Mouse (Mus musculus): Measurements from ENCODE around the gene Klrd1. TPM values are rescaled to one million over a fixed set of nuclear protein-coding genes. Genes with fewer than 3 reads are reported as not detected.
A peak's percentile ranks its signal among the peaks of the same experiment; 100 is the strongest.
"Not testable (repeated sequence)": the region's sequence is repeated elsewhere in the genome, so short reads cannot be mapped to it uniquely, and the experiment has no call there.

The Klrd1 gene
- polyA plus RNA-seq, 1 experiment from 2014 or later: 0.53 TPM

DNA sequence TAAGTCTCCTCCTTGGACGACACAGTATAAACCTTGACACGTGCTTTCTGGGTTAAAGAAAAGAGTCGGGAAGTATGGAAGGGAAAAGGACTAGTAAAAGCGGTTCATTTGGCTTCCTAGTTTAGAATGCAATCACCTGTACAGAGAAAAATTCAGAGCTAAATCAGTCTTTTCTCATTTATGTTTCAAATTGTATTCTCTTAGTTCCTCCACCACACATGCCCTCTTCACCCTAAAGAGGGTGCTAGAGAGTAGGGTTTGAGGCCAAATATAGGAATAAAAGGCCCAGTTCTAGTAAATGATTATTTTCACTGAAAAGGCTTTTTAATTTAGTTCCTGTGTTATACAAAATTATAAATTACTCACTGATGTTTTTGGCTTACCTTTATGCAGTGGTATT, 10.3 kb upstream of the Klrd1 start:
- DNase-seq (ENCODE audit: low spot score): no peak
- 59% methylated on average over 4 of the region's 4 CpGs for WGBS
- Histone ChIP-seq H3K9me3 (ENCODE audit: control insufficient read depth, low read length) (no peaks in the 10 kb centered on the region), H3K4me1 (replicated peaks; ENCODE audit: control insufficient read depth, insufficient read depth) (no peaks in the 10 kb centered on the region), H3K4me2 (replicated peaks; ENCODE audit: low read depth) (no peak overlapping the region), H3K4me3 (ENCODE audit: low read depth, low read length) (no peak overlapping the region), H3K9ac (ENCODE audit: low read length) (no peak overlapping the region), H3K27ac (replicated peaks) (no peak overlapping the region), H3K27me3 (ENCODE audit: control insufficient read depth, insufficient read depth, low read length) (no peaks in the 10 kb centered on the region), H3K36me3 (ENCODE audit: control insufficient read depth, insufficient read depth, low read length) (no peaks in the 10 kb centered on the region)
- ATAC-seq (ENCODE audit: low FRiP score, low TSS enrichment): no peak
- TF ChIP-seq CTCF (IDR thresholded peaks at IDR 0.05; ENCODE audit: low read depth): peak; percentile 65
- TF ChIP-seq EP300 (optimal IDR thresholded peaks at IDR 0.05): no peak

DNA sequence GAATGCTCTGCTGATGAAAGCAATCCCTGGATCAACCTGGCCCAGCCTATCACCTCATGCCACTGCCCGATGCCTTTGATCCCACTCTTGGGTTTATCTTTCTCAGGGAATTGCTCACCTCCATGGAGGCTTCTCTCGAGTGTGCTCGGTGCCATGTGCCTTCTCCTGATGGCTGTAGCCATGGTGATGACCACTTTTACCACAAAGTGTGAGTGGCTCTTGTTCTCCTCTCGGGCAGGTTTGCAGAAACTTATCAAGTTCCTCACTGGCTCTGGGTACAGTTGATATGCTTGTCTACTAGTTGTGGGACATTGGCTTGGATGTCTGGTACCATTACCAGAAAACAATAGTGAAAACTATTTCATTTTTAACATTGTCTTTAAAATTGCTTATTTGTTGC, 9.7 kb upstream of the Klrd1 start:
- H3K27me3 ChIP-seq (ENCODE audit: control insufficient read depth, insufficient read depth, low read length): no peaks in the 10 kb centered on the region
- no peak overlapping the region for H3K9ac ChIP-seq (ENCODE audit: low read length)
- no peak for DNase-seq (ENCODE audit: low spot score)
- H3K9me3 ChIP-seq (ENCODE audit: control insufficient read depth, low read length): no peaks in the 10 kb centered on the region
- no peak for TF ChIP-seq CTCF (IDR thresholded peaks at IDR 0.05; ENCODE audit: low read depth)
- no peak for TF ChIP-seq EP300 (optimal IDR thresholded peaks at IDR 0.05)
- H3K4me1 ChIP-seq (replicated peaks; ENCODE audit: control insufficient read depth, insufficient read depth): no peaks in the 10 kb centered on the region
- no peak overlapping the region for H3K4me3 ChIP-seq (ENCODE audit: low read depth, low read length)
- ATAC-seq (ENCODE audit: low FRiP score, low TSS enrichment): no peak
- no peak overlapping the region for H3K27ac ChIP-seq (replicated peaks)
- no peak overlapping the region for H3K4me2 ChIP-seq (replicated peaks; ENCODE audit: low read depth)
- 69% methylated on average over 4 of the region's 4 CpGs for WGBS
- no peaks in the 10 kb centered on the region for H3K36me3 ChIP-seq (ENCODE audit: control insufficient read depth, insufficient read depth, low read length)

DNA sequence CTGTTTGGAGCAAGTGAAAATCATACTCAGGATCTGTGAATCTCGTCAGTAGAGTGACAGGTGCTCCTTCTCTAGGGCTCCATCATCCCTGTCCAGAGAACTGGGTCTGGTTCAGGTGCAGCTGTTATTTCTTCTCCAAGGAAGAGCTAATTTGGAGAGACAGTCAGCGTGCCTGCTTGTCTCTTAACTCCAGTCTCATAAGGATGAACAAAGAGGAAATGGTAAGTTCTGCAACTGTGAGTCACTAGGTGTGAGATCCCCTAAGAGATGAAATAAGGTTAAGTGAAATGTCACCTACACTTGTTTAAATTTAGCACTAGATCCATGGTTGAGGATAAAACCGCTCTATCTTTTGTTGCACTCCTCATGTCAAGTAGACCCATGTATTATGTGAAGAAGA, 8.6 kb upstream of the Klrd1 start:
- no peak overlapping the region for H3K4me3 ChIP-seq (ENCODE audit: low read depth, low read length)
- ATAC-seq (ENCODE audit: low FRiP score, low TSS enrichment) (no peak), DNase-seq (ENCODE audit: low spot score) (no peak)
- H3K9me3 ChIP-seq (ENCODE audit: control insufficient read depth, low read length): no peaks in the 10 kb centered on the region
- 81% methylated on average over 3 of the region's 3 CpGs for WGBS
- TF ChIP-seq EP300 (optimal IDR thresholded peaks at IDR 0.05) (no peak), CTCF (IDR thresholded peaks at IDR 0.05; ENCODE audit: low read depth) (no peak)
- H3K4me2 ChIP-seq (replicated peaks; ENCODE audit: low read depth): no peak overlapping the region
- no peaks in the 10 kb centered on the region for H3K27me3 ChIP-seq (ENCODE audit: control insufficient read depth, insufficient read depth, low read length)
- no peaks in the 10 kb centered on the region for H3K36me3 ChIP-seq (ENCODE audit: control insufficient read depth, insufficient read depth, low read length)
- no peaks in the 10 kb centered on the region for H3K4me1 ChIP-seq (replicated peaks; ENCODE audit: control insufficient read depth, insufficient read depth)
- H3K27ac ChIP-seq (replicated peaks): no peak overlapping the region
- H3K9ac ChIP-seq (ENCODE audit: low read length): no peak overlapping the region

DNA sequence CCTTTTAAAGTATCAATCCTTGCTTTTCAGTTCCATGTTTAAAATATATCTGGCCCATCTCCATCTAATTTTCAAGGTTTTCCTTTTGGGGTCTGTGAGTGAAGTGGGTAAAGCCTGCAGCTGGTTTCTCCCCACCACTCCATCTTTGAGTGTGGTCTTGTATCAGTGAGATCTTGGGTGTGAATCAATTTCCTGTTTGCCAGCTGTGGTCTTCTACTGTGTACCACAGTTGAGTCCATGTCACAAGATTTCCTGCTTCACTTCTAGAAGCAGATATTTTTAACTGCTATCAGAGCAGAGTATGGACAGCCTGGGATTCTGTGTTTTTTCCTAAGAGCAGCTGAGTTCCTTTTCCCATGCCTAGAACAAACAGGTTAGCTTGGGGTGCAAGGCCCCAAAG, 16.8 kb downstream of the Klrd1 start:
- H3K36me3 ChIP-seq (ENCODE audit: control insufficient read depth, insufficient read depth, low read length): no peaks in the 10 kb centered on the region
- no peaks in the 10 kb centered on the region for H3K4me1 ChIP-seq (replicated peaks; ENCODE audit: control insufficient read depth, insufficient read depth)
- H3K27ac ChIP-seq (replicated peaks): no peak overlapping the region
- no peak for ATAC-seq (ENCODE audit: low FRiP score, low TSS enrichment)
- H3K4me2 ChIP-seq (replicated peaks; ENCODE audit: low read depth): no peak overlapping the region
- H3K9ac ChIP-seq (ENCODE audit: low read length): no peak overlapping the region
- DNase-seq (ENCODE audit: low spot score): no peak
- TF ChIP-seq CTCF (IDR thresholded peaks at IDR 0.05; ENCODE audit: low read depth) (no peak), EP300 (optimal IDR thresholded peaks at IDR 0.05) (no peak)
- no peaks in the 10 kb centered on the region for H3K27me3 ChIP-seq (ENCODE audit: control insufficient read depth, insufficient read depth, low read length)
- no peak overlapping the region for H3K4me3 ChIP-seq (ENCODE audit: low read depth, low read length)
- no peaks in the 10 kb centered on the region for H3K9me3 ChIP-seq (ENCODE audit: control insufficient read depth, low read length)

DNA sequence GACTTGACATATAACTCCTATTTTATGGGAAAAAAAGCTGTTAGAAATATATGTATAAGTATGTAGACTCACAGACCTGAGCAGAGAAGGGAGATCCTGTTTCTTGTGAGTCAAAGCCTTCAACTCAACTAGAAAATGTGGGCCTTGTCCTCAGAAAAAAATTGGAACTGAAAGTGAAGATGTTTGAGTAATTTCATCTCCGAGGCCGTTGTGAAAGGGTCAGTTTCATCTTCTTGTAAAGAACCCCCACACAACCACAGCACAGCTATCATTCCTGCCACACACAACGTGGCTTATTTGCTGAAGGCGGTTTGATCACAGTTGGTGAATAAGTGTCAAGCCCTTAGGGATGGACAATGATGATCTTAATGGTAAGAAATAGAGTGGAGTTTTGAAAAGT, 32.2 kb downstream of the Klrd1 start, which contains the start of gene Klrk1:
TSS of gene Klrk1 (minus strand) at position 130 of the 400 bp plus-strand sequence.
- DNase-seq (ENCODE audit: low spot score) (no peak), ATAC-seq (ENCODE audit: low FRiP score, low TSS enrichment) (no peak)
- Histone ChIP-seq H3K4me3 (ENCODE audit: low read depth, low read length) (no peak within 1 kb of the TSS), H3K27me3 (ENCODE audit: control insufficient read depth, insufficient read depth, low read length) (no peaks in the 10 kb centered on the region), H3K27ac (replicated peaks) (no peak within 1 kb of the TSS), H3K4me2 (replicated peaks; ENCODE audit: low read depth) (no peak within 1 kb of the TSS), H3K9me3 (ENCODE audit: control insufficient read depth, low read length) (no peaks in the 10 kb centered on the region), H3K9ac (ENCODE audit: low read length) (no peak within 1 kb of the TSS), H3K36me3 (ENCODE audit: control insufficient read depth, insufficient read depth, low read length) (no peaks in the 10 kb centered on the region), H3K4me1 (replicated peaks; ENCODE audit: control insufficient read depth, insufficient read depth) (no peaks in the 10 kb centered on the region)
- WGBS: 69% methylated on average over 4 of the region's 4 CpGs
- TF ChIP-seq CTCF (IDR thresholded peaks at IDR 0.05; ENCODE audit: low read depth) (no peak), EP300 (optimal IDR thresholded peaks at IDR 0.05) (no peak)

DNA sequence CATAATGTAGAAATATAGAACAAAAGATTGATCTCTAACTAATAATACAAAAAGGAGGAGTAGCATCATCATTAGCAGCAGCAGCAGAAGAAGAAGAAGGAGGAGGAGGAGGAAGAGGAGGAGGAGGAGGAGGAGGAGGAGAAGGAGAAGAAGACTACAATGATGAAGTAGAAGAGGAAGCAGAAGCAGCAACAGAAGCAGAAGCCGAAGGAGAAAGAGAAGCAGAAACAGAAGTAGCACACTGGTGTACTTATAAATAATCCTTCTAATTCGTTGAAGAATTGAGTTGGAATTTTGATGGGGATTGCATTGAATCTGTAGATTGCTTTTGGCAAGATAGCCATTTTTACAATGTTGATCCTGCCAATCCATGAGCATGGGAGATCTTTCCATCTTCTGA, 39.5 kb downstream of the Klrd1 start:
- not testable (repeated sequence) for H3K9ac ChIP-seq (ENCODE audit: low read length); ATAC-seq (ENCODE audit: low FRiP score, low TSS enrichment); DNase-seq (ENCODE audit: low spot score)

DNA sequence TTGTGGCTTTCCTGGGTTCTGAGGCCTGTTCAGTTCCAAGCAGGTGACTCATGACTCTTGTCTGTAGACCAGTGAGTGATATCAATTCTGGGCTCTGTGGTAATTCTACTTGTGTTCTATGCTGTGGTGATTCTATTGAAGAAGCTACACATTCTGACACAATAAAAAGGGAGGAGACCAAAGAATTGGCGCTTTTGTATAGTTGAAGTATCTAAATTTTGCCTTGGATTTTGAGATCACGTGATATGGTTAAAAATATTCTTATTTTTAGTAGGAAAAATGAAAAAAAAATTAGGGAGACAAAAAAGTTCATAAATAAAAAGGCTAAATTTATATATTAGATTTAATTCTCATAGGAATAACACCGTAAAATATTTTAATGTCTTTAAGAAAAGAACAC, 51.7 kb downstream of the Klrd1 start, which contains the start of gene Klrc3:
TSS of gene Klrc3 (minus strand) at position 101 of the 400 bp plus-strand sequence.
- 83% methylated on average over 3 of the region's 3 CpGs for WGBS

More for the DNA sequence above, 39.5 kb downstream of the Klrd1 start:
- H3K27me3 ChIP-seq (ENCODE audit: control insufficient read depth, insufficient read depth, low read length); H3K4me2 ChIP-seq (replicated peaks; ENCODE audit: low read depth); H3K36me3 ChIP-seq (ENCODE audit: control insufficient read depth, insufficient read depth, low read length); H3K4me3 ChIP-seq (ENCODE audit: low read depth, low read length); H3K27ac ChIP-seq (replicated peaks); H3K4me1 ChIP-seq (replicated peaks; ENCODE audit: control insufficient read depth, insufficient read depth); H3K9me3 ChIP-seq (ENCODE audit: control insufficient read depth, low read length): not testable (repeated sequence)
- WGBS: 71% methylated on average over 2 of the region's 2 CpGs

DNA sequence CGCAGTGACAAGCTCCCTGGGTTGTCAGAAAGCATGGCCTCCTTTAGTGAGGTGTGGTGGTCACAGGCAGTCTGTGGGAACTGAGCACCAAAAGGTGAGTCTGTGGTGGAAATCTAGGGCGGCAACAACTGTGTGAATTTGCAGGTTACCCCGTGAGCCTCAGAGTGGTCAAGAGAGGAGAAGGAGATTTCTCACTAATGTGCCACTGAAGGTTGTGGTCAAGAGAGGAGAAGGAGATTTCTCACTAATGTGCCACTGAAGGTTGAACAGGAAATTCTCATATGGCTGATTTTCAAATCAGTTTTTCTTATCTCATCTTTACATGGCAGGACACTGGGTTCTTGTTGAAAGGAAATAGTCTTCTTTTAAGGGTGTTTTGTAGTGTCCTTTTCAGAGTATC, 52.5 kb downstream of the Klrd1 start:
- DNase-seq (ENCODE audit: low spot score); ATAC-seq (ENCODE audit: low FRiP score, low TSS enrichment); H3K4me3 ChIP-seq (ENCODE audit: low read depth, low read length); H3K4me2 ChIP-seq (replicated peaks; ENCODE audit: low read depth); H3K27ac ChIP-seq (replicated peaks); H3K4me1 ChIP-seq (replicated peaks; ENCODE audit: control insufficient read depth, insufficient read depth); H3K9me3 ChIP-seq (ENCODE audit: control insufficient read depth, low read length); H3K9ac ChIP-seq (ENCODE audit: low read length); H3K27me3 ChIP-seq (ENCODE audit: control insufficient read depth, insufficient read depth, low read length); H3K36me3 ChIP-seq (ENCODE audit: control insufficient read depth, insufficient read depth, low read length): not testable (repeated sequence)
- 67% methylated on average over 1 of the region's 3 CpGs for WGBS

More for the DNA sequence above, 51.7 kb downstream of the Klrd1 start, which contains the start of gene Klrc3:
- ATAC-seq (ENCODE audit: low FRiP score, low TSS enrichment); H3K27me3 ChIP-seq (ENCODE audit: control insufficient read depth, insufficient read depth, low read length); H3K9me3 ChIP-seq (ENCODE audit: control insufficient read depth, low read length); H3K4me1 ChIP-seq (replicated peaks; ENCODE audit: control insufficient read depth, insufficient read depth); H3K4me2 ChIP-seq (replicated peaks; ENCODE audit: low read depth); DNase-seq (ENCODE audit: low spot score); H3K9ac ChIP-seq (ENCODE audit: low read length); H3K27ac ChIP-seq (replicated peaks); H3K36me3 ChIP-seq (ENCODE audit: control insufficient read depth, insufficient read depth, low read length); H3K4me3 ChIP-seq (ENCODE audit: low read depth, low read length): not testable (repeated sequence)
